Mouse (Mus musculus) forebrain, embryonic 12.5 days (tissue): ENCODE results near the gene Tex22. TPM values are rescaled to one million over a fixed set of nuclear protein-coding genes. Genes with fewer than 3 reads are reported as not detected.

Experiments used
- ATAC-seq: fragments of 200-750 bp; cut with Nextera tagmentation; 2 replicates; pipeline ENCODE4 v1.8.0; 2017; ENCODE audit warnings: moderate TSS enrichment; ENCODE audit not compliant: low FRiP score
- H3K27ac ChIP-seq: fragments of 300-500 bp; sonication (generic); 2 replicates; pipeline ENCODE4 v1.5.1; 2016; ENCODE audit warnings: mild to moderate bottlenecking
- H3K27me3 ChIP-seq: fragments of 300-500 bp; sonication (generic); 2 replicates; pipeline ENCODE4 v1.6.1; 2016; ENCODE audit warnings: mild to moderate bottlenecking
- H3K36me3 ChIP-seq: fragments of 300-500 bp; sonication (generic); replicated peaks from 2 replicates; pipeline ENCODE4 v1.6.1; 2016; ENCODE audit warnings: mild to moderate bottlenecking
- H3K4me1 ChIP-seq: fragments of 300-500 bp; sonication (generic); 2 replicates; pipeline ENCODE4 v1.6.1; 2016
- H3K4me2 ChIP-seq: fragments of 300-500 bp; sonication (generic); 2 replicates; pipeline ENCODE4 v1.6.1; 2016; ENCODE audit warnings: mild to moderate bottlenecking, moderate library complexity
- H3K4me3 ChIP-seq: fragments of 300-500 bp; sonication (generic); replicated peaks from 2 replicates; pipeline ENCODE4 v1.5.1; 2016; ENCODE audit warnings: mild to moderate bottlenecking
- H3K9ac ChIP-seq: fragments of 300-500 bp; sonication (generic); 2 replicates; pipeline ENCODE4 v1.6.1; 2016; ENCODE audit warnings: mild to moderate bottlenecking
- H3K9me3 ChIP-seq: fragments of 300-500 bp; sonication (generic); 2 replicates; pipeline ENCODE4 v1.6.1; 2016
- WGBS: fragments of 180-500 bp; shearing (Covaris S2); methylation state at CpG from one replicate; pipeline ENCODE4 v1.1.7; 2016; 5-methylcytosine and 5-hydroxymethylcytosine counted together
- polyA plus RNA-seq: library from polyadenylated mRNA; unstranded; fragments of >200 nt; fragmentation: Nextera tagmentation; extraction: Ambion mirVana; gene quantifications from 2 replicates; pipeline ENCODE4 v1.2.1, GENCODE M21; 2016

The Tex22 gene
- polyA plus RNA-seq, 1 experiment from 2014 or later: not detected

DNA sequence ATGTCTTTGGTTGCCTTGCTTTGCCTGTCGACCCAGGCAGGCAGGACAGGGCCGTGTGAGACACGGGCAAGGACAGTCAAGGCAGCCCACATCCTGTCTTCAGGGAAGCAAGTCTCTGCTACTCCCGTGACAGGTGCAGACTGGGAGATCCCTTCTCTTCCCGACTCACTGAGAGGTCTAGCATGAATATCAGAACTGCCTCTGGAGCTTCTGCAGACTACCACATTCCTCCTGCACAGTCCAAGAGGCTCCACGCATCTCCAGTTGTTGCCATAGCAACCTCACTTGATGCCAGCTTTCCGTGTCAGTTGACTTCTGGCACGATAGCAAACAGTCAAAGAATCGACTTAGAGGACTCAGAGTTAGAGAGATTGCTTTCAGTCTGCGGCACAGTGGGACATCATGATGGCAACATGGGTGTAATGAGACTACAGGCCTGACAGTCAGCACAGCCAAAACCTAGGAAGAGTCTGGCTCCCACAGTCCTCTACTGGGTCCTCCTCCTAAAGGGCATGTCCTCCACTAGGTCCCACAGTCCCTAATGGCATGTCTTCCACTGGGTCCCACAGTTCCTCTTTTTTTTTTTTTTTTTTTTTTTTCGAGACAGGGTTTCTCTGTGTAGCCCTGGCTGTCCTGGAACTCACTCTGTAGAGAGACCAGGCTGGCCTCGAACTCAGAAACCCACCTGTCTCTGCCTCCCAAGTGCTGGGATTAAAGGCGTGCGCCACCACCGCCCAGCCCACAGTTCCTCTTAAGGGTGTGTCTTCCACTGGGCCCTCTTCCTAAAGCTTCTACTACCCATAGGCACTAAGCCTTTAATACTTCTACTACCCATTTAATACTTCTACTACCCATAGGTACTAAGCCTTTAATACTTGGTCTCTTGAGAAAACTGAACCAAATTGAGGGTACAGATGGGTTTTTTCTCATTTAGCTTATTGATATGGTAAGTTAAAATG lies 32.5 kb upstream of the Tex22 start:
- Histone ChIP-seq H3K9me3 (no peaks in the 10 kb centered on the region), H3K4me3 (no peak overlapping the region), H3K9ac (no peak overlapping the region), H3K27me3 (no peaks in the 10 kb centered on the region), H3K4me2 (no peak overlapping the region), H3K4me1 (peaks cover 10% of the 10 kb centered on the region), H3K27ac (no peak overlapping the region), H3K36me3 (peaks cover 18% of the 10 kb centered on the region)
- 0 out of 2 replicates have a peak, but pooled peaks have one; percentile 39 for ATAC-seq
- WGBS: 80% methylated on average over 15 of the region's 15 CpGs

GRCm38 (mm10) chr12:113042543-113042942 lies 31.8 kb upstream of the Tex22 start:
- Histone ChIP-seq H3K4me2 (no peak overlapping the region), H3K4me1 (peaks cover 10% of the 10 kb centered on the region), H3K27ac (0 out of 2 replicates have a peak overlapping the region, but pooled peaks have one; percentile 3), H3K27me3 (no peaks in the 10 kb centered on the region), H3K9ac (no peak overlapping the region), H3K4me3 (no peak overlapping the region), H3K9me3 (no peaks in the 10 kb centered on the region), H3K36me3 (peaks cover 26% of the 10 kb centered on the region)
- 92% methylated on average over 2 of the region's 2 CpGs for WGBS
- no peak for ATAC-seq

GRCm38 (mm10) chr12:113044916-113045677 lies 29.2 kb upstream of the Tex22 start:
- Histone ChIP-seq H3K27ac (no peak overlapping the region), H3K4me2 (no peak overlapping the region), H3K4me1 (peaks cover 10% of the 10 kb centered on the region), H3K36me3 (peaks cover 49% of the 10 kb centered on the region), H3K27me3 (no peaks in the 10 kb centered on the region), H3K9ac (no peak overlapping the region), H3K4me3 (no peak overlapping the region), H3K9me3 (no peaks in the 10 kb centered on the region)
- no peak for ATAC-seq
- WGBS: 83% methylated on average over 3 of the region's 3 CpGs

DNA sequence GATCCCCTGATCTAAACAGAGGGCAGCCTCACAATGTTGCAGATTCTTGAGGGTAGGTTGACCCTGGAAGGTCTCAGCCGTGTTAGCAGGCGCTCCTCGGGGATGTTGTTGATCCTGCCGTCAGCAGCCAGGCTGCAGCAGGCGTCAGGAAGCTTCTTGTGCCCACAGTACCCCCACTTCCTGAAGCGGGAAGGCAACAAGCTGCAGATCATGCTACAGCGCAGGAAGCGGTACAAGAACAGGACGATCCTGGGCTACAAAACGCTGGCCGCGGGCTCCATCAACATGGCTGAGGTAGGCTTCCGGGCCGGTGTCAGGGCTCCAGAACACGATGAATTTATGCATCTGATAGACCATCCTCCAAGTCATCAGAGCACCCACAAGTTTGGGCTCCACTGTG lies 27.4 kb upstream of the Tex22 start:
- WGBS: 93% methylated on average over 15 of the region's 15 CpGs
- H3K27me3 ChIP-seq: no peaks in the 10 kb centered on the region
- H3K4me2 ChIP-seq: no peak overlapping the region
- H3K9ac ChIP-seq: no peak overlapping the region
- H3K4me3 ChIP-seq: no peak overlapping the region
- no peak for ATAC-seq
- peaks cover 67% of the 10 kb centered on the region for H3K36me3 ChIP-seq
- H3K27ac ChIP-seq: no peak overlapping the region
- no peaks in the 10 kb centered on the region for H3K4me1 ChIP-seq
- H3K9me3 ChIP-seq: no peaks in the 10 kb centered on the region

GRCm38 (mm10) chr12:113048103-113048502 lies 26.2 kb upstream of the Tex22 start:
- Histone ChIP-seq H3K9me3 (no peaks in the 10 kb centered on the region), H3K4me1 (no peaks in the 10 kb centered on the region), H3K27me3 (no peaks in the 10 kb centered on the region), H3K27ac (no peak overlapping the region), H3K4me3 (no peak overlapping the region), H3K4me2 (no peak overlapping the region), H3K9ac (no peak overlapping the region), H3K36me3 (peaks cover 79% of the 10 kb centered on the region)
- 84% methylated on average over 5 of the region's 5 CpGs for WGBS
- no peak for ATAC-seq

- WGBS: 94% methylated on average over 9 of the region's 9 CpGs
- Histone ChIP-seq H3K9ac (no peak overlapping the region), H3K27ac (no peak overlapping the region), H3K9me3 (no peaks in the 10 kb centered on the region), H3K36me3 (peaks cover 88% of the 10 kb centered on the region), H3K4me3 (no peak overlapping the region), H3K4me2 (no peak overlapping the region), H3K27me3 (no peaks in the 10 kb centered on the region), H3K4me1 (no peaks in the 10 kb centered on the region)
- no peak for ATAC-seq
Observed at GRCm38 (mm10) chr12:113049836-113050235, 24.5 kb upstream of the Tex22 start.

- peaks cover 86% of the 10 kb centered on the region for H3K36me3 ChIP-seq
- no peaks in the 10 kb centered on the region for H3K9me3 ChIP-seq
- H3K4me2 ChIP-seq: no peak overlapping the region
- no peaks in the 10 kb centered on the region for H3K4me1 ChIP-seq
- no peak for ATAC-seq
- WGBS: 85% methylated on average over 12 of the region's 12 CpGs
- no peak overlapping the region for H3K4me3 ChIP-seq
- H3K9ac ChIP-seq: no peak overlapping the region
- H3K27me3 ChIP-seq: no peaks in the 10 kb centered on the region
- no peak overlapping the region for H3K27ac ChIP-seq
Observed at GRCm38 (mm10) chr12:113050671-113051070, 23.6 kb upstream of the Tex22 start.

DNA sequence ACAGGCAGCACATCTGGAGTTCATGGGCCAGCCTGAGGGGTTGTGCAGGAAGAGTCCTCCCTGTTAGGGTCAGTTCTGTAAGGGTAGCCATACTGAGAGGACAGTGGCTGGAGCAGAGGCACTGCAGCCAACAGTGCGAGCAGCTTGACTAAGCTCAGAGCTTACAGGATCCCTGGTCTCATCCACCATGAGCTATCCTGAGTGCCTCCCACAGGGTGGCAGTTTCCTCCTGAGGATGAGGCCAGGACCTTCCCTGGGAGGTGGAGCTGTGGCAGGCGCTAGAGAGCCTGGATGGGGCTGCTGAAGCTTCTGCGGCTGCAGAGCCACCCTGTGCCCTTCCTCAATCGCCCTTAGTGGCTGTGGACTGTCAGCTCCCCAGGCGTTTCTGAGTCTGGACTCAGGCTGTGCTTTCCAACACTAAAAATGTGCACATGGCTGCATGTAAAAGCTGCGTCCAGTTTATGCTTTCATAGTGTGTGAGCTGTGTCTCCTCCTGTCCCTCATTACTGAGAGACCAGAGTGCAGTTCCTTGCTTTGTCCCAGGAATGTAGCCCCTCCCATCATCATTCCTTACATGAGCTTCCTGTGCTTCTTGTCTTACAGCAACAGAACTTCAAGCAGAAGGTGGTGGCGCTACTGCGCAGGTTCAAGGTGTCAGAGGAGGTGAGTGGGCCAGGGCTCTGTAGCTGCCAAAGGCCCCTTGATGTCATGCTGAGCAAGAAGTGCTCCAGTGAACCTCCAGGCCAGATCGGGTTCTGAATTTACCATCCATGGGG lies 22.5 kb upstream of the Tex22 start:
- Histone ChIP-seq H3K4me1 (no peaks in the 10 kb centered on the region), H3K9me3 (no peaks in the 10 kb centered on the region), H3K9ac (no peak overlapping the region), H3K4me2 (no peak overlapping the region), H3K27me3 (no peaks in the 10 kb centered on the region), H3K27ac (0 out of 2 replicates have a peak overlapping the region, but pooled peaks have one; percentile 53), H3K36me3 (peaks cover 82% of the 10 kb centered on the region), H3K4me3 (no peak overlapping the region)
- ATAC-seq: no peak
- 64% methylated on average over 9 of the region's 9 CpGs for WGBS

- H3K27me3 ChIP-seq: no peaks in the 10 kb centered on the region
- H3K27ac ChIP-seq: no peak overlapping the region
- H3K9me3 ChIP-seq: no peaks in the 10 kb centered on the region
- WGBS: 92% methylated on average over 8 of the region's 8 CpGs
- no peak overlapping the region for H3K9ac ChIP-seq
- no peak overlapping the region for H3K4me2 ChIP-seq
- peaks cover 82% of the 10 kb centered on the region for H3K36me3 ChIP-seq
- no peak overlapping the region for H3K4me3 ChIP-seq
- H3K4me1 ChIP-seq: no peaks in the 10 kb centered on the region
- no peak for ATAC-seq
Observed at GRCm38 (mm10) chr12:113056089-113056488, 18.2 kb upstream of the Tex22 start.

DNA sequence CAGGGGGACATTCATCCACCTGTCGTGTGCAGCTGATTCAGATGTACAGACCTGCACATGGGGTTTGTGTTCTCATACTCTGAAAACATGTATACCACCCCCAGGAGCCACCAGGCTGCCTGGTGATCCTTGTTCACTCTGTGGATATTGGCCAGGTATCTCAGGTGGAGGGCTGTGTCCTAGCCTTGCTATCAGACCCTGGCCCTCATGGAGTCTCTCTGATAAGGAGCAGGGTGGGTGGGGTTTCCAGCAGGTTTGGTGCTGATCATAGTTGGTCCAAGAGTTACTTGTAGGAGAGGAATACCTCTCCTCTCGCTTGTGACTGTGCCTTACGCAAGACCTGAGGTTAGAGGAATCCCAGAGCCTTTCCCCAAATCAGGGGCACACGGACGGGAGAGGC lies 14.1 kb upstream of the Tex22 start:
- no peak overlapping the region for H3K4me2 ChIP-seq
- no peaks in the 10 kb centered on the region for H3K4me1 ChIP-seq
- H3K27ac ChIP-seq: no peak overlapping the region
- WGBS: 86% methylated on average over 5 of the region's 5 CpGs
- ATAC-seq: no peak
- H3K4me3 ChIP-seq: no peak overlapping the region
- H3K9me3 ChIP-seq: no peaks in the 10 kb centered on the region
- no peaks in the 10 kb centered on the region for H3K27me3 ChIP-seq
- H3K9ac ChIP-seq: no peak overlapping the region
- H3K36me3 ChIP-seq: peaks cover 84% of the 10 kb centered on the region

GRCm38 (mm10) chr12:113061606-113062005 lies 12.7 kb upstream of the Tex22 start:
- no peak for ATAC-seq
- peaks cover 89% of the 10 kb centered on the region for H3K36me3 ChIP-seq
- H3K9ac ChIP-seq: no peak overlapping the region
- WGBS: 92% methylated on average over 9 of the region's 9 CpGs
- no peak overlapping the region for H3K4me2 ChIP-seq
- no peak overlapping the region for H3K4me3 ChIP-seq
- no peaks in the 10 kb centered on the region for H3K4me1 ChIP-seq
- H3K27ac ChIP-seq: no peak overlapping the region
- no peaks in the 10 kb centered on the region for H3K9me3 ChIP-seq
- H3K27me3 ChIP-seq: no peaks in the 10 kb centered on the region

DNA sequence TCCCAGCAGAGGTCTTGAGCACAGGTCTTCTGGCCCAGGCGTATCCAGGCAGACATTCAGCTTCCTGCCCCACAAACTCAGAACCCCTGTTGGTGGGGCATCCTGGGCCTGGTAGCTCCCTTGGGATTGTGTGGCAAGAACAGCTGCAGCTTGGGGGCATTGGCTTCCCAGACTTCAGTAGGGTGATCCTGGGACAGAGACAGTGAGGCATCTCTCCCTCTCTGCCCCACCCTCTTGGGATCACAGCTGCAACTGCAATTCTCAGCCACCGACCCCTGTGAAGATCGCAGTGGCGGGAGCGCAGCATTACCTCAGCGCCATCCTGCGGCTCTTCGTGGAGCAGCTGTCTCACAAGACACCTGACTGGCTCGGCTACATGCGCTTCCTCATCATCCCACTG lies 12.1 kb upstream of the Tex22 start:
- H3K27me3 ChIP-seq: no peaks in the 10 kb centered on the region
- H3K4me2 ChIP-seq: no peak overlapping the region
- no peak overlapping the region for H3K27ac ChIP-seq
- 81% methylated on average over 10 of the region's 10 CpGs for WGBS
- H3K36me3 ChIP-seq: peaks cover 83% of the 10 kb centered on the region
- no peak overlapping the region for H3K9ac ChIP-seq
- H3K9me3 ChIP-seq: no peaks in the 10 kb centered on the region
- no peaks in the 10 kb centered on the region for H3K4me1 ChIP-seq
- ATAC-seq: no peak
- no peak overlapping the region for H3K4me3 ChIP-seq
